Mouse (Mus musculus) lung, postnatal 0 days (tissue): ENCODE data around the gene Osbpl6. TPM values are rescaled to one million over a fixed set of nuclear protein-coding genes. Genes with fewer than 3 reads are reported as not detected.

Experiments used
- ATAC-seq: fragments of 200-750 bp; cut with Nextera tagmentation; 2 replicates; pipeline ENCODE4 v1.8.0; 2017; ENCODE audit warnings: moderate library complexity
- DNase-seq: peaks from one replicate; pipeline ENCODE4 v3.0.0-alpha.2; 2016; ENCODE audit warnings: low spot score
- H3K27ac ChIP-seq: fragments of 300-500 bp; sonication (generic); 2 replicates; pipeline ENCODE4 v1.5.1; 2014; ENCODE audit warnings: antibody characterized with exemption, mild to moderate bottlenecking, low read length, mixed read lengths
- H3K27me3 ChIP-seq: fragments of 300-500 bp; sonication (generic); replicated peaks from 2 replicates; pipeline ENCODE4 v1.6.1; 2014; ENCODE audit warnings: low read length, mixed read lengths; ENCODE audit not compliant: insufficient read depth
- H3K36me3 ChIP-seq: fragments of 300-500 bp; sonication (generic); 2 replicates; pipeline ENCODE4 v1.6.1; 2014; ENCODE audit warnings: low read length, mixed read lengths; ENCODE audit not compliant: insufficient read depth
- H3K4me1 ChIP-seq: fragments of 300-500 bp; sonication (generic); 2 replicates; pipeline ENCODE4 v1.6.1; 2014; ENCODE audit warnings: antibody characterized with exemption, low read depth, low read length, mixed read lengths; ENCODE audit not compliant: insufficient read depth
- H3K4me2 ChIP-seq: fragments of 300-500 bp; sonication (generic); replicated peaks from 2 replicates; pipeline ENCODE4 v1.6.1; 2014; ENCODE audit warnings: low read depth, mild to moderate bottlenecking, low read length, moderate library complexity, mixed read lengths
- H3K4me3 ChIP-seq: fragments of 300-500 bp; sonication (generic); 2 replicates; pipeline ENCODE4 v1.5.1; 2014; ENCODE audit warnings: low read depth, low read length
- H3K9ac ChIP-seq: fragments of 300-500 bp; sonication (generic); replicated peaks from 2 replicates; pipeline ENCODE4 v1.6.1; 2014; ENCODE audit warnings: low read depth, mild to moderate bottlenecking
- H3K9me3 ChIP-seq: fragments of 300-500 bp; sonication (generic); 2 replicates; pipeline ENCODE4 v1.6.1; 2016; ENCODE audit warnings: low read length, mixed read lengths
- CTCF ChIP-seq: IDR thresholded peaks from 2 replicates; pipeline ENCODE4 v1.5.1; 2016; ENCODE audit warnings: antibody characterized with exemption, mild to moderate bottlenecking
- EP300 ChIP-seq: IDR thresholded peaks from 2 replicates; pipeline ENCODE4 v1.6.1; 2016; ENCODE audit warnings: antibody characterized with exemption, mild to moderate bottlenecking, control low read depth
- WGBS: fragments of 180-500 bp; shearing (Covaris S2); extraction: QIAGEN DNeasy Blood & Tissue Kit; methylation state at CpG from one replicate; pipeline ENCODE4 v1.1.7; 2014; 5-methylcytosine and 5-hydroxymethylcytosine counted together
- polyA plus RNA-seq: library from polyadenylated mRNA; unstranded; fragments of >200 nt; fragmentation: Nextera tagmentation; extraction: Ambion mirVana; gene quantifications from 2 replicates; pipeline ENCODE4 v1.2.1, GENCODE M21; 2015

Osbpl6 gene
- polyA plus RNA-seq, 1 experiment from 2014 or later, result 60.1 TPM

- Histone ChIP-seq H3K4me2 (no peak overlapping the region), H3K4me3 (no peak overlapping the region), H3K27me3 (no peaks in the 10 kb centered on the region), H3K4me1 (no peaks in the 10 kb centered on the region), H3K27ac (no peak overlapping the region), H3K9ac (no peak overlapping the region), H3K9me3 (no peaks in the 10 kb centered on the region), H3K36me3 (no peaks in the 10 kb centered on the region)
- WGBS, result 68% methylated on average over 5 of the region's 5 CpGs
- TF ChIP-seq CTCF, result peak; percentile 62
- TF ChIP-seq EP300, result no peak
- ATAC-seq (no peak), DNase-seq (no peak)
Measured at GRCm38 (mm10) chr2:76599214-76599613, 192.9 kb downstream of the Osbpl6 start.

- Histone ChIP-seq H3K27me3 (no peaks in the 10 kb centered on the region), H3K36me3 (no peaks in the 10 kb centered on the region), H3K27ac (no peak overlapping the region), H3K4me2 (no peak overlapping the region), H3K4me1 (no peaks in the 10 kb centered on the region), H3K4me3 (no peak overlapping the region), H3K9ac (no peak overlapping the region), H3K9me3 (no peaks in the 10 kb centered on the region)
- 88% methylated on average over 1 of the region's 1 CpGs for WGBS
- TF ChIP-seq EP300 (no peak), CTCF (no peak)
- no peak for ATAC-seq
- no peak for DNase-seq
Measured at GRCm38 (mm10) chr2:76602256-76602655, 195.9 kb downstream of the Osbpl6 start.

- TF ChIP-seq CTCF, result no peak
- TF ChIP-seq EP300, result no peak
- no peak for ATAC-seq
- 79% methylated on average over 3 of the region's 3 CpGs for WGBS
Measured at GRCm38 (mm10) chr2:76606704-76607103, 200.4 kb downstream of the Osbpl6 start.

GRCm38 (mm10) chr2:76610326-76611104 lies 204.2 kb downstream of the Osbpl6 start:
- H3K4me2 ChIP-seq, result no peak overlapping the region
- WGBS, result 48% methylated on average over 10 of the region's 10 CpGs
- H3K27ac ChIP-seq, result no peak overlapping the region
- H3K9ac ChIP-seq, result no peak overlapping the region
- peaks cover 3% of the 10 kb centered on the region; the same call in 1 of the 2 replicates for H3K4me1 ChIP-seq
- ATAC-seq, result peak; percentile 56
- DNase-seq, result peak; percentile 61
- no peaks in the 10 kb centered on the region for H3K36me3 ChIP-seq
- H3K4me3 ChIP-seq, result no peak overlapping the region
- TF ChIP-seq EP300 (no peak), CTCF (no peak)
- H3K9me3 ChIP-seq, result no peaks in the 10 kb centered on the region
- no peaks in the 10 kb centered on the region for H3K27me3 ChIP-seq

More at GRCm38 (mm10) chr2:76606704-76607103, 200.4 kb downstream of the Osbpl6 start:
- Histone ChIP-seq H3K36me3 (no peaks in the 10 kb centered on the region), H3K9me3 (no peaks in the 10 kb centered on the region), H3K4me1 (peaks cover 3% of the 10 kb centered on the region; the same call in 1 of the 2 replicates), H3K4me3 (no peak overlapping the region), H3K27me3 (no peaks in the 10 kb centered on the region), H3K4me2 (no peak overlapping the region), H3K9ac (no peak overlapping the region), H3K27ac (no peak overlapping the region)
- DNase-seq, result no peak

GRCm38 (mm10) chr2:76611996-76612395 lies 205.7 kb downstream of the Osbpl6 start:
- H3K4me3 ChIP-seq, result no peak overlapping the region
- no peak for DNase-seq
- H3K4me2 ChIP-seq, result no peak overlapping the region
- no peak overlapping the region for H3K27ac ChIP-seq
- H3K9me3 ChIP-seq, result no peaks in the 10 kb centered on the region
- TF ChIP-seq CTCF (no peak), EP300 (no peak)
- H3K36me3 ChIP-seq, result no peaks in the 10 kb centered on the region
- peaks cover 3% of the 10 kb centered on the region; the same call in 1 of the 2 replicates for H3K4me1 ChIP-seq
- 64% methylated on average over 3 of the region's 3 CpGs for WGBS
- H3K9ac ChIP-seq, result no peak overlapping the region
- no peaks in the 10 kb centered on the region for H3K27me3 ChIP-seq
- no peak for ATAC-seq

GRCm38 (mm10) chr2:76618078-76618477 lies 211.8 kb downstream of the Osbpl6 start:
- no peaks in the 10 kb centered on the region for H3K27me3 ChIP-seq
- H3K27ac ChIP-seq, result no peak overlapping the region
- no peaks in the 10 kb centered on the region for H3K9me3 ChIP-seq
- DNase-seq, result peak; percentile 71
- no peak overlapping the region for H3K9ac ChIP-seq
- TF ChIP-seq CTCF (peak; percentile 82), EP300 (no peak)
- no peaks in the 10 kb centered on the region for H3K4me1 ChIP-seq
- no peaks in the 10 kb centered on the region for H3K36me3 ChIP-seq
- H3K4me2 ChIP-seq, result no peak overlapping the region
- WGBS, result 13% methylated on average over 1 of the region's 1 CpGs
- peak; percentile 33; the same call in 1 of the 2 replicates for ATAC-seq
- no peak overlapping the region for H3K4me3 ChIP-seq
